Mouse (Mus musculus): ENCODE results near the gene Srrm4.

- no peak for TF ChIP-seq CTCF (IDR thresholded peaks at IDR 0.05; ENCODE audit: low read depth, low read length)
- no peak for TF ChIP-seq POLR2A (IDR thresholded peaks at IDR 0.05; ENCODE audit: borderline replicate concordance, low read depth, low read length)
These were observed 12.1 kb downstream of the Srrm4 start for GRCm38 (mm10) chr5:116579533-116579932.
